Mouse (Mus musculus): ENCODE measurements around the gene Klrg2. TPM values are rescaled to one million over a fixed set of nuclear protein-coding genes. Genes with fewer than 3 reads are reported as not detected.

The Klrg2 gene
- not detected for polyA plus RNA-seq (2014; fragmentation: Illumina TruSeq; extraction: RNeasy Lipid Tissue Mini Kit (QIAGEN cat#74804); ENCODE audit: low read depth, low replicate concordance)

DNA sequence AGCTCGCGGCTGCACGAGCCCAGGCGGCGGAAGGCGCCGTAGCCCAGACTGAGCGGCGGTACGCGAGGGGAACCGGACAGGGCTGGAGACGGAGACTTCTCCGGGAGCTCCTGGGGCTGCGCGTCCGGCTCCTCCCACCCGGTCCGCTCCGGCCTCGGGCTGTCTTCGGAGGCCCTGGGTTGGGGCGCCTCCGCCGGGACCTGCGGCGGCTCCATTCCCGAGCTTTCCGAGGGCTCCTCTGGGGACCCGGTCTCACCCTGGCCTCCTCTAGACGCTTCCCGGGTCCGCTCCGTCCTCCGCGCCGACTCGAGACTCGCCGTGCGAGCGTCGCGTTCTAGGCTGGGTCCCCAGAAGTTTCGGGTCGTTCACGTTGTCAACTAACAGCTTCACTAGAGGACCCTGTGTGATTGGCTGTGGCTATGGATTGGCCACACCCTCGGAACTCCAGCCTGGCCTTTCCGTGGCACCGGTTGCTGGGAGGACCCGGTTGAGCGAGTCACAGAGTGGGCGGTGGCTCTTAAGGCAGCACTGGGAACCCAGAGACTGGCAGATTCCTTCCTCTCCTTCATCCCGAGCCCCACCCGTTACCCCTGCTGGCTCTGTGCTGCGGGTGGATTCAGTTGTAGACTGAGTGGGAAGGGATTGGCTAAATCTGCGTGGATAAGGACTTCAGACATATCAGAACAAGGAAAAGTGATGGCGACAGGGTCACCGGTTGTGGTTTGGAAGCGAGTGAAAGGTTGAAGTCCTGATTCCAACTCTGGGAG is at the start of gene Klrg2:
Klrg2 (minus strand) TSS at position 391 of the 767 bp plus-strand sequence.

DNA sequence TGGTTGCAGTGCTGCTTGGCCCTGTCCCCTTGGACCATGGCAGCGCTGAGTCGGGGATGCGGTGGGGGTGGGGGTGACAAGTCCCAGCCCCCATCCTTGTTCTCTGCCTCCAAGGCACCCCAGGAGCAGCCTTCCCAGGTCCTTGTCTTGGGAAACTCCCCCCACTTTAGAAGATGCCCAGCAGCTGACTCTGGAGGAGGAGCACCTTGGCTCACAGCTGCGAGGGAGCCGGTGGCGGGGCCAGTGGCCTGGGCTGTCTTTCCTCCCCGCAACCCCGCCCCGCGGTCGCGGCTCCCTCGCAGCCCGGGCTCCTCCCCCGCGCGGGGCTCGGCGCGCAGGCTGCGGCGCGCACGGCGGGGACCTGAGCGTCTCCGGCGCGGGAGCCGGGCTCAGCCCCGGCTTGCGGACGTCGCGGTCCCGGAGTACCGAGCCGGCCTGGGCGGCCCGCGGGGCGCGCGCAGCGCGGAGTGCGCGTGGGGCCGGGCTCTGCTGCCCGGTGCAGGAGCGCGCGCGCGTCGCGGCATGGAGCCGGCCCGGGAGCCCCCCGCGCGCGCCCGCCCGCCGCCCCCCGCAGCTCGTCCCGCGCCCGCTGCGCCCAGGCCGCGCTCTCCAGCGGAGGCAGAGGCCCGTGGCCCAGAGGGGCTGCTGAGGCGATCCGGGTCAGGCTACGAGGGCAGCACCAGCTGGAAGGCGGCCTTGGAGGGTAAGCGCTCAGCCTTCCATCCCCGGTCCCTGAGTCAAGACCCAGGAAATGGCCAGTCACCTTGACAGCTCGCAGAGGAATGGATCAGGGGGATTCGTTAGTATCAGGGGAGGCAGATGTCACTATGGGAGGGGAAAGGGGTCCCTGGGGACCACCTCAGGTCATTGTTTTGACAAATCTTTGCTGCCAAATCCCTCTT is 25.9 kb upstream of the Klrg2 start, which contains the start of gene Clec2l:
Clec2l (plus strand) TSS at position 356 of the 902 bp plus-strand sequence.

Other genes with a start within 250 kb of the Klrg2 start
- 10.8 TPM for gene Ubn2, start 203.3 kb downstream of the Klrg2 start, polyA plus RNA-seq (2014; fragmentation: Illumina TruSeq; extraction: RNeasy Lipid Tissue Mini Kit (QIAGEN cat#74804); ENCODE audit: low read depth, low replicate concordance)
- 1.9 TPM for gene Fmc1, start 103.7 kb downstream of the Klrg2 start, polyA plus RNA-seq (2014; fragmentation: Illumina TruSeq; extraction: RNeasy Lipid Tissue Mini Kit (QIAGEN cat#74804); ENCODE audit: low read depth, low replicate concordance)
- 223 TPM for gene Luc7l2, start 85.9 kb downstream of the Klrg2 start, polyA plus RNA-seq (2014; fragmentation: Illumina TruSeq; extraction: RNeasy Lipid Tissue Mini Kit (QIAGEN cat#74804); ENCODE audit: low read depth, low replicate concordance)
- gene Clec2l, start 25.8 kb upstream of the Klrg2 start, polyA plus RNA-seq (2014; fragmentation: Illumina TruSeq; extraction: RNeasy Lipid Tissue Mini Kit (QIAGEN cat#74804); ENCODE audit: low read depth, low replicate concordance) = not detected
- gene Tbxas1, start 238.2 kb upstream of the Klrg2 start, polyA plus RNA-seq (2014; fragmentation: Illumina TruSeq; extraction: RNeasy Lipid Tissue Mini Kit (QIAGEN cat#74804); ENCODE audit: low read depth, low replicate concordance) = 0.74 TPM
- gene Hipk2, start 238.9 kb upstream of the Klrg2 start, polyA plus RNA-seq (2014; fragmentation: Illumina TruSeq; extraction: RNeasy Lipid Tissue Mini Kit (QIAGEN cat#74804); ENCODE audit: low read depth, low replicate concordance) = 15.7 TPM

Measured in liver, adult 10 weeks (tissue).